Mouse (Mus musculus): ENCODE measurements around the gene Fam163a.
A peak's percentile ranks its signal among the peaks of the same experiment; 100 is the strongest.

The Fam163a gene

GRCm38 (mm10) chr1:156074575-156074974, 130.3 kb downstream of the Fam163a start:
- DNase-seq = no peak

DNA sequence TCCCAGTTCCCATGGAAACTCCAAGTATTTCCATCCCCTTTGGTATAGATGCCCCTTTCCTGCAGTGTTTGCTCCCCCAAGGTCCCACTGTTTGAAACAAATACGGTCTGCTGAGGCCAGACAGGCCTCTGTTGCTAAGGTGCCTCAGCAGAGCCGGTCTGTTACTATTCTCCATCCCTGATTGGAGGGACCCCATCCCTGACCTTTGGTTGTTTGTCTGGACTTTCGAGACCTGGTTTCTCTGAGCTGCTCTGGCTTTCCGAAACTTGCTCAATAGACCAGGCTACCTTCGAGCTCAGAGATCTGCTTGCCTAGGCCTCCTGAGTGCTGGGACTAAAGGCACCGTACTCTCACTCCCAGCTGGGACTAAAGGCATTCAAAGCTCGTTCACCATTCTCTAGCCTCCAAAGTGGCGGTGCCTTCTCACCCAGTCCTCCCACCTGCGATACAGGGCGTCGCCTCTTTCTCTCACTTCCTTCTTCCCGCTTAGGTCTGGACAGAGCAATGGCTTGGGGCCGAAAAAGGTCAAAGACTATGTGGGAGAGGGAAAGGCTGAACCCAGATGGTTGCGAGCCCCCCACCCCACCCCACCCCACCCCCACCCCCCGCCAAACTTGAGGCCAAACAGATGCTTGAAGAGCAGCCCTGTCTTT, 131.5 kb downstream of the Fam163a start:
- no peak for DNase-seq

GRCm38 (mm10) chr1:156070106-156070505, 134.7 kb downstream of the Fam163a start:
- no peak for DNase-seq

GRCm38 (mm10) chr1:156066133-156066532, 138.7 kb downstream of the Fam163a start:
- no peak for DNase-seq

DNA sequence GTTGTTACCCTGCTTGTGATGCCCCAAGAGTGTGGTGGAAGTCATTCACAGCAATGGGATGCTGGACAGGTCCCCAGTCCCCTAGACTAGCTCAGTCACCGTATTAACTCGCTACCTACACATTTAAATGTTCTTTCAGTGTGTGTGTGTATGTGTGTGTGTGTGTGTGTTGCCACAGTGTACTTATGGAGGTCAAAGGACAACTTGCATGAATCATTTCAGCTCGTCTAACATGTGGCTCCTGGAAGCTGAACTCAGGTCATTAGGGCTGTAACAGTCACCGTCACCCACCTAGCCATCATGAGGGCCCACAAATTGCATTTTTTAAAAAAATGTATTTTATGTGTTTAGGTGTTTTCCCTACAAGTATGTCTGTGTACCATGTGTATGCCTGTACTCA, 142.6 kb downstream of the Fam163a start:
- DNase-seq = no peak

DNA sequence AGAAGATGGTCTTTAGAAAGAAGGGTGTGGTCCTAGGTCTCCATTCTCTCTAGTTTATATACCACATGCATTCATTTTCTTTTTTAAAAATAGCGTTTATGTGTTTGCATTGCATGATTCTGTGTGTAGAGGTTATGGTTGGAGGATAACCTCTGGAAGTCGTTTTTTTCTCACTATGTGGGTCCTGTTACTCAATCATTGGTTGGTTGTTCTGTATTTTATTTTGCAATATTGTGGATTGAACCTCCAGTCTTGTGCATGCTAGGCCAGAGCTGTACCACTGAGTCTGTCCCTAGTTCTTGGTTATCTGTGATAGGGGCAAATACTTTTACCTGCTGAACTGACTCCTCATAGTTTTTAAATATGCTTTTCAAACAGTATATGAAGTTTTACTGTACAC, 146.6 kb downstream of the Fam163a start:
- no peak for DNase-seq

GRCm38 (mm10) chr1:156046688-156047087, 158.1 kb downstream of the Fam163a start:
- DNase-seq = peak; percentile 71 to 75

- DNase-seq = no peak
These were observed 160.6 kb downstream of the Fam163a start for GRCm38 (mm10) chr1:156044211-156044611.

DNA sequence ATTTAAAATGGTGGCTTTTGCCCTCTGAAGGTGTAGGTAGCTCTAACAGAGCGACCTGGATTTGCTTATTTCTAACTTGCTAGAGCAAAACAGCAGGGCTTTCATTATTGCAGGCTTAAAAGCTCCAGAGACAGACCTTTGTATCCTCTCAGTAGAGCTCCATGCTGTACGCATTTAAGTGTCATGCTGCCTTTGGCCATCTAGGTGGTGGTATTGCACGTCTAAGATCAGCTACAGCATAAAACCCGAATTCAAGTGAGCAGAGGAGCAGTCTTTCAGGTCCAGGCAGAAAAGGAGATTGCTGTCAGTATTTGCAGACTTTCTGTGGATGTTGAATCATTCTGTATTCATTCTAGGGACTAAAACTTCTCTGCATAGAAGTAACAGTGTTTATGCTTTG, 161.8 kb downstream of the Fam163a start:
- peak; percentile 68 for DNase-seq

DNA sequence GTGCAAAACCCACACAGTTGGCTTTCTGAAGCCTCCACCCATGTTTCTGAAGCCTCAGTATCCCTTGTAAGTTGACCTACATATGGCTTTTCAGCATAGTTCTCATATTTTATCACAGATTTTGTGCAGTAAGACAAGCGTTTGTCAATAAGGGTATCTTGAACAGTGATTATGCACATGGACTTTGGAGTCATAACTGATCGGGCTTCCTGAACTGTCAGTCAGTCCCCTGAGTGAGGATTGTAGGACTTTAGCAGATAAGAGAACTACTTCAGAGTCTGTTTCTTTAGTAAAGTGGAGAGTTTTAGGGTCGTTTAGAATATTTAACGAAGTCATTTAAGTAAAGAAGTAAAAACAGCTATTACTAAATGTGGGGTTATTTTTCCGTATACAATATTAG, 162.3 kb downstream of the Fam163a start:
- no peak for DNase-seq

DNA sequence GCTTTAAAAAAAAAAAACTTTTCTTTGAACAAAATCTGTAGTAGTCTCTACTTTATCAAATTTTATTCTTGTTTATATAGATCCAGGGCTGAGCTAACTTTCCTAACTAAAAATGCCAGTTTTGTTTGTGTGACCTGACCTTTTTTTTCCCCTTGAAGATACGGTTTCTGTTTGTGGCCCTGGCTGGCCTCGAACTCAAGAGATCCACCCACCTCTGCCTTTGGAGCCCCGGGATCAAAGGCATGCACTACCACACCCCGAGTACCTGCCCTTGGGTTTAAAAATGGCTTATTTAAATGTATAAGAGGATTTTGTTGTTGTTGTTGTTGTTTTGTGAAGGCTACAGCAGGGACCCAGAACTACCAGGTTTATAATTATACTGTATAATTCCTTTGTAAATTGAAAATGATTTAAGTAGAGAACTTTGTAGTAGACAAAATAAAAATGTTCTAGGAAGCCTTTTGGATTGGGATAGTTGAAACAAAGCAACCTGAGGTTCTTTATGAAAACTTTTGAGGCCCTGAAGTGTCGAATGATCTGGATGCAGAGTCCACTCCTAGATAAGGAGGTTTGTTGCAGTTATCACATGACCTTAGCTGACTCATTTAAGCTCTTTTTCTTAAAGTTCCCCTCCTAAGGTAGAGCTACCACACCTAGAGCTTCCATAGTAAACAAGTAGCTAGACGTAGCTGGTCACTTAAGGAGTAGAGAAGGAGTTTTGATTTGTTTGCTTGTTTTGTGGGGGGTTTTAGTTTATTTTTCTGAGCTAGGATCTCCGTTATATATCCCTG, 163.2 kb downstream of the Fam163a start:
- DNase-seq = no peak

DNA sequence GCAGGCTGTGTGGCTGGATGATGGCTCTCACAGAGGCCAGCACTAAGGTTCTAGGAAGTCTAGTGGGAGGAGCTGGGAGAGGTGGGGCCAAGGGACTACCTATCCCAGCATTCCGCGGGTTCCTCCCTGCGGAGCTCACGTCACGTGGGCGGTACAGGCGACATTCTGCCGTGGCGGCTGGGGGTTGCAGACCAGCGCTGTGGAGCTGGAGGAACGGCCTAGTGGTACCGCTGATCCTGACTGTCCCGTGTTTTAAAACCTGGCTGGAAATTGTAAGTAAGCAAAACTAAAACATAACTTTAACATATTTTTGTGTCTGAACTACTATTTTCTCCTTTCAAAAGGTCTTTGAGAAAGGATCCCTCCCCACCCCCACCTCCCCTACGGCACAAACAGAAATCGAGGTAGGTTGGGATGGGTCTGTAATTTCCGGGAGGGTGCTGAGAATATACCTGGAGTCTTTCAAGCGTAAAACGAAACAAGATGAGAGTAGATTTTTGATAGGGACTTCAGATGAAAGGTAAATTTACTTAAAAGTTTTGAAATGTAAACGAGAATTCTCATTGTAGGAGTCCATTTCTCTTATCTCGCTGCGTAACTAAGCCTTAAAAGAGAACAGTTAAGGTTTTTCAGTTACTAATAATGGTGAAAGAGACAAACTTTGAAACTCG, 164.0 kb downstream of the Fam163a start:
- peak; percentile 93 for DNase-seq

DNA sequence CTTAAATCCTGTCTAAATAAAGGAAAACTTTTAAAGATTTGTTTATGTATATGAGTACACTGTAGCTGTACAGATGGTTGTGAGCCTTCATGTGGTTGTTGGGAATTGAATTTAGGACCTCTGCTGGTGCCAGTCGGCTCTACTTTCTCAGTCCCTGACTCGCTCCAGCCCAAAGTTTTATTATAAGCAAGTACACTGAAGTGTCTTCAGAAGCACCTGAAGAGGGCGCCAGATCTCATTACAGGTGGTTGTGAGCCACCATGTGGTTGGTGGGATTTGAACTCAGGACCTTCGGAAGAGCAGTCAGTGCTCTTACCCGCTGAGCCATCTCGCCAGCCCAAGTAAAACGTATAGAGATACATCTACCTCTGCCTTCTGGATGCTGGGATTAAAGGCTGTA, 164.8 kb downstream of the Fam163a start:
- peak in 1 of 2 experiments; percentile 7 for DNase-seq

GRCm38 (mm10) chr1:156037144-156037583, 167.7 kb downstream of the Fam163a start:
- peak in 1 of 2 experiments; percentile 9 for DNase-seq

DNA sequence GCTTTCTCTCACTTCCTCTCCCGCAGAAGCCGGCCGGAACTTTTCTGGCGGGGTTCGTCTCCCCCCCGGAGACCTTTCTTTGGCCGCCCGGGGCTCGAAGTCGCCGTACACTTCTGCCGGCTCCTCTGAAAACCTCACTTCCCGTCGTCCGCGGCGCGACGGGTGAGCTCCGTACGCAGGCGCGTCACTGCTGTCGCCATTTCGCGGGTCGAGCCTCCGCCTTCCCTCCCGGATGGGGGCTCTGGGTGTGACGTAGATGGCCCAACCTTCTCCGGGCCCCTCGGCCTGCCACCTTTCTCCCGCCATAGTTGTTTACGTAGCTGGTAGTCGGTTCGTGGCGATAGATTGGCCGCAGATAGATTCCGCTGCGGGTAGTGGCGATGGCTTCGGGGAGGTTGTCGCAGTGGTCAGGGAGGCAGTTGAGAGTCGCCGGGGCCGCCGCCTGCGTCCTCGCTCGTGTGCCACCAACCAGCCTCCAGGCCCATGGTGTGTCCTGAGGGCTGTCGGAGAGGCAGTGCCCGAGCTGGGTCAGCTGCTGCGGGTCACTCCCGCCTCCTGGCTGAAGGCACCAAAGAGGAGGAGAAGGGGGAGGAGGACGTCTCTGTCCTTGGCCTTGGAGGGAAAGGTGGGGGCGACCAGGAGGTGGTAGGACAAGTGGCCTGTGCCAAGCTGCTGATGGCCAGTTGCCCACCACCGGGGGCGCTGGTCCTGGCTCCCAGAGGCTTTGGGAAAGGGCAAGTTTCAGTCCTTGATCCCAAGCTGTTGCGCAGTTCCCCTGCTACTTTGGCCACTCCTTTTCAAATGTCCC, 168.7 kb downstream of the Fam163a start, which contains the start of gene Tor1aip1:
TSS of gene Tor1aip1 (minus strand) at position 551 of the 808 bp plus-strand sequence.
- peak; percentile 99 to 100 for DNase-seq

- peak; percentile 83 to 87 for DNase-seq
These were observed 169.4 kb downstream of the Fam163a start, which contains the start of gene Tor1aip2 for GRCm38 (mm10) chr1:156035269-156035929. TSS of gene Tor1aip2 (plus strand) at chr1:156035403.

GRCm38 (mm10) chr1:156034661-156035060, 170.2 kb downstream of the Fam163a start:
- no peak for DNase-seq

DNA sequence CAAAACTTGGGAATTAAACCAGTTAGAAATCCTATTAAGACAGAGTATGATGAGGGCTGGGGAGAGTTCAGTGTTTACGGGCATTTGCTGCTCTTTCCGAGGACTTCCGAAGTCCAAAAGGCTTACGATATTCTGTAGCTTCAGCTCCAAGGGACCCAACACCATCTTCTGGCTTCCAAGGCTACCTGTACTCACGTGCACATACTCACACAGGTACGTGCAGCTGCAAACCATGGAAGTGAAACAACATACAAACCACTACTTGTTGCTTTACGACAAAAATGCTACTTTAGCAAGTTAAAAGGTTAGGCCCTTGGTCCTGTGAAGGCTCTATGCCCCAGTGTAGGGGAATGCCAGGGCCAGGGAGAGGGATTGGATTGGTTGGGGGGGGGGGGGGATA, 170.9 kb downstream of the Fam163a start:
- no peak for DNase-seq

GRCm38 (mm10) chr1:156028340-156028975, 176.4 kb downstream of the Fam163a start:
- no peak for DNase-seq

DNA sequence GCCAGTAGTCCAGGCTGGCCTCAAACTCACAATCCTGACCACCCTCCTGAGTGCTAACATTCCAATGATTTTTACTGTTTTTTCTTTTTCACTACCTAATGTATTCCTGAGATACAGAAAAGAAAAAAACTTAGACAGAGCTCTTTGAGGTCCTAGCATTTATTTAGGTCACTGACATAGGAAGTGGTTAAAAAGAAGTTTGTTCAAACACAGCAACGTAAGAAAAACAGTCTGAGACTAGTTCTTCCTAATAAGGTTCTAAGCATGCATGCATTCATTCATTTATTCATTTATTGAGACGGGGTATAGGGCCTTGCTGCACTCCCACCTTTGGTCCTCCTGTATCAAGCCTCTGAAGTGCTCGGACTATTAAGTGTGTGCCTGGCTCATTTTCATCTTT, 177.0 kb downstream of the Fam163a start:
- no peak for DNase-seq

Data from cerebellum, postnatal 14 days (tissue).